In the genomic region with DNA sequence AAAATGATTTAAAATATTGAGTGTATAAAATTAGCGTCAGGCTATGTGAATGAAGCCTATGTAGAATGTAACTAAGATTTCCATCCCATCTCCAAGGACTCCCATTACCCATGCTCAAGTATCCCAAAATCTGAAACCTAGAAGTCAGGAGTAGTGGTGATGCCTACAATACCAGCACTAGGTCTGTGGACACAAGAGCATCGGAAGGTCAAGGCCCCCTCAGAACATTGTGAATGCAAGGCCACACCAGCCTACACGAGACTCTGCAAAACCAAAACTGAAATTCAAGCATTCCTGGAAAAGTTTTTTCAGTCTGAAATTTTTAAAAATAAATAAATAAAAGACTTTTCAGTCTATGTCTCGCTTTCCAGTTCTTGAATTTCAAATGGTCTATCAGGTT, we compare ENCODE assay signal across 6 mouse cellular contexts.
"Had no signal": no experiment of that assay in that cellular context is flagged by ENCODE, and none has a peak within 500 bp of the region (broad histone marks: within the 10 kb centered on the region; RNA-seq: fewer than 3 reads in every experiment).

No protein-coding gene starts in this region.

- H3K4me2 ChIP-seq: liver, embryonic 11.5 days; liver, embryonic 15.5 days; midbrain, embryonic 13.5 days; stomach, embryonic 15.5 days had no signal

- H3K27ac ChIP-seq: left cerebral cortex, adult 2 months; liver, embryonic 15.5 days; midbrain, embryonic 13.5 days; stomach, embryonic 15.5 days had no signal

- H3K9me3 ChIP-seq: limb, embryonic 10.5 days; liver, embryonic 15.5 days; midbrain, embryonic 13.5 days; stomach, embryonic 15.5 days had no signal

- H3K27me3 ChIP-seq: stomach, embryonic 15.5 days had no signal

- H3K9ac ChIP-seq: liver, embryonic 15.5 days; midbrain, embryonic 13.5 days; stomach, embryonic 15.5 days had no signal

- H3K4me3 ChIP-seq: left cerebral cortex, adult 2 months; limb, embryonic 10.5 days; liver, embryonic 15.5 days; midbrain, embryonic 13.5 days; stomach, embryonic 15.5 days had no signal

- H3K36me3 ChIP-seq: limb, embryonic 10.5 days; liver, embryonic 15.5 days; midbrain, embryonic 13.5 days; stomach, embryonic 15.5 days had no signal

- H3K4me1 ChIP-seq: liver, embryonic 15.5 days had no signal
